Mouse (Mus musculus) forebrain, embryonic 10.5 days (tissue): ENCODE results near the gene Nkd1. TPM values are rescaled to one million over a fixed set of nuclear protein-coding genes. Genes with fewer than 3 reads are reported as not detected.

ENCODE experiments used
- DNase-seq: peaks from one replicate; pipeline ENCODE4 v3.0.0-alpha.2; 2017; ENCODE audit warnings: low spot score; ENCODE audit errors: extremely low spot score
- H3K27ac ChIP-seq: fragments of 300-500 bp; sonication (generic); 2 replicates; pipeline ENCODE4 v1.5.1; 2016; ENCODE audit warnings: mild to moderate bottlenecking
- H3K27me3 ChIP-seq: fragments of 300-500 bp; sonication (generic); 2 replicates; pipeline ENCODE4 v1.6.1; 2016; ENCODE audit warnings: mild to moderate bottlenecking; ENCODE audit not compliant: poor library complexity, severe bottlenecking
- H3K36me3 ChIP-seq: fragments of 300-500 bp; sonication (generic); replicated peaks from 2 replicates; pipeline ENCODE4 v1.6.1; 2016; ENCODE audit warnings: mild to moderate bottlenecking, moderate library complexity
- H3K4me1 ChIP-seq: fragments of 300-500 bp; sonication (generic); 2 replicates; pipeline ENCODE4 v1.6.1; 2016
- H3K4me3 ChIP-seq: fragments of 300-500 bp; sonication (generic); 2 replicates; pipeline ENCODE4 v1.5.1; 2016; ENCODE audit warnings: mild to moderate bottlenecking, moderate library complexity
- H3K9me3 ChIP-seq: fragments of 300-500 bp; sonication (generic); 2 replicates; pipeline ENCODE4 v1.6.1; 2016; ENCODE audit warnings: mild to moderate bottlenecking, moderate library complexity
- WGBS: fragments of 180-500 bp; shearing (Covaris S2); methylation state at CpG from one replicate; pipeline ENCODE4 v1.1.7; 2016; 5-methylcytosine and 5-hydroxymethylcytosine counted together
- polyA plus RNA-seq: library from polyadenylated mRNA; unstranded; fragments of >200 nt; fragmentation: Nextera tagmentation; extraction: Ambion mirVana; gene quantifications from 2 replicates; pipeline ENCODE4 v1.2.1, GENCODE M21; 2016

Gene Nkd1
- polyA plus RNA-seq, 1 experiment from 2014 or later, result 47.2 TPM

- Histone ChIP-seq H3K36me3 (peaks cover 25% of the 10 kb centered on the region), H3K4me1 (peaks cover 76% of the 10 kb centered on the region), H3K4me3 (no peak overlapping the region), H3K27ac (peak overlapping the region; percentile 81), H3K27me3 (no peaks in the 10 kb centered on the region), H3K9me3 (no peaks in the 10 kb centered on the region)
- 89% methylated on average over 14 of the region's 14 CpGs for WGBS
- no peak for DNase-seq
These were observed 50.5 kb downstream of the Nkd1 start for GRCm38 (mm10) chr8:88571434-88572184.

DNA sequence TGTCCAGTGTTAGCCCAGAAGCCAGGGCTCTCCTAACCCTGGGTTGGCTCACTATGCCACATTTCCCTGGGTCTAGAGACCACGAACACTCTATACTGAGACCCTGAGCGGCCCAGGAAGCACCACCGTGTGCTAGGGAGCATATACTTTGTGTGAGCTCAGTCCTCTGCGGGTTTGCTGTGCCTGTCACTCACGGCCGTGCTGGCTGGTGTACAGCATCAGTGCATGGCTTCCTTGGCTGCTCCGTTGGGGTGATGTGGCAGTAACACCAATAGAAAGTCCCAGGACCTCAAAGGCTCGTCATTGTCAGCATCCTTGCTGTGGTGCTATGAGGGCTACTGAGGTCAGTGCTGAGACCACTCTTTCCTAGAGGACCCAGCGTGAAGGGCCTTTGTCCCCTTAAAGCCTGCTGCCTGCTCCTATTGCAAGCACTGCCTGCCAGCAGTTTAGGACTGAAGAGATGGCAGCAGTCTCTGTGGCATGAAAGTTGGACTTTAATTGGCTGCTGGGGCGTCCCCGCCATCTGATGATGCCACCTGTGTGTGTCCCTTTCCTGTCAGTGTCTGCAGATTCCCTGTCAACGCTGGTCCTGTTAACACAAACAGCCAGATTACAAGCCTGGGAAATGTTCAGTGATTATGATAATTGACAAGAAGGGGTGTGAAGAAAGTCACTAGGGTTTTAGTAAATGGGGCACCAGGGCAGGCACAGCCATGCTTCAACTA is 51.2 kb downstream of the Nkd1 start:
- Histone ChIP-seq H3K27me3 (no peaks in the 10 kb centered on the region), H3K9me3 (no peaks in the 10 kb centered on the region), H3K4me3 (no peak overlapping the region), H3K36me3 (peaks cover 25% of the 10 kb centered on the region), H3K27ac (peak overlapping the region; percentile 81; the same call in 1 of the 2 replicates), H3K4me1 (peaks cover 73% of the 10 kb centered on the region)
- WGBS, result 86% methylated on average over 12 of the region's 12 CpGs
- no peak for DNase-seq

DNA sequence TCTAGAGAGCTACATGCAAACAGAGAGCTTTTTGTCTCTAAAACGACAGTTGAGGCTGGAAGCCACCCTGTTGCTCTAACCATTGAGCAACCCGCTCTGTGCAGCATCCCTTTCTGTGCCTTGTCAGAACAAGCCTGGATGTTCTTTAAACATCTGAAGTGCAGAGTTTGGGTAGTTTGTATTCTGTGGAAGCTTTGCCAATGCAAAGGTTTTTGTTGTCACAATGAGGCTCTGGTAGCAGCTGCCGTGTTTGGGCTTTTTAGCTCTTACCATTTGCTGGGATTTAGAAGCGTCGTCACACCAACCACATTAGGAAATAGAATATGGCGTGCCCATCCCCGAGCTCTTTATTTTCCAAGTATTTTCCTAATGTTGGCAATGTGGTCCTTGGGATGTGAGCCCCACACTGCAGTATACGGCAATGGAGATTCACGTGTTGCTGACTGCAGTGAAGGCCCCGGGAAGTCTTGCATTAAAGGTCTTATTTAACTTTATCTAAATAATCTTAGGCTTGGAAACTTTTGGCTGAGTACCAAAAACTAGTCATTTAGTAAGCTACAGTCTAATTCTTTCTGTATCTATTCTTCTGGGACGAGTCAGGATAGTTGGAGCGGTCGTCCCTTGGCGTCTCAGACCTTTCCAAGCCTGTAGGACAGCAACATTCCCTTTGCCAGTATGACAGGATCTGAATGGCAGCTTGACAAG is 51.9 kb downstream of the Nkd1 start:
- Histone ChIP-seq H3K27ac (no peak overlapping the region), H3K4me3 (no peak overlapping the region), H3K36me3 (peaks cover 30% of the 10 kb centered on the region), H3K9me3 (no peaks in the 10 kb centered on the region), H3K4me1 (peaks cover 70% of the 10 kb centered on the region), H3K27me3 (no peaks in the 10 kb centered on the region)
- 92% methylated on average over 14 of the region's 14 CpGs for WGBS
- no peak for DNase-seq

DNA sequence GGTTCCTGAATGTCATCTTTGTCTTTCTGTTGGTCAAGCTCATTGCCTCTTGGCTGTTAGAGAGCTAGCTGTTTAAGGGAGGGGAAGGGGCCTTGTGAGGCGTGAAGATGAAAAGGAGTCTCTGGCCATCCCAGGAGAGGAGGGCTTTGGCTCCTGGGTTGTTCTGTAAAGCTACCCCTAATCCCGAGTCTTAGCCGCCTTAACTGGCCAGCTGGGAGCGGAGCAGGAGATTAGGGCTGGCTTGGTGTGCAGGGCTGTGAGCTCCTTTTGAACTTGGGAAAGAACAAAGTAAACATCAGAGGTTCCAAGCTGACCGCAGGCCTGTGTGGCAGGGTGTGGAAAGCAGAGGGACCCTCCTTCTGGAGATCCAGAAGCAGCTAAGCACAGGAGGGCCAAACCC is 53.8 kb downstream of the Nkd1 start:
- Histone ChIP-seq H3K36me3 (peaks cover 45% of the 10 kb centered on the region), H3K27me3 (no peaks in the 10 kb centered on the region), H3K4me3 (no peak overlapping the region), H3K4me1 (peaks cover 72% of the 10 kb centered on the region), H3K9me3 (no peaks in the 10 kb centered on the region), H3K27ac (peak overlapping the region; percentile 20)
- WGBS, result 66% methylated on average over 5 of the region's 5 CpGs
- DNase-seq, result no peak

DNA sequence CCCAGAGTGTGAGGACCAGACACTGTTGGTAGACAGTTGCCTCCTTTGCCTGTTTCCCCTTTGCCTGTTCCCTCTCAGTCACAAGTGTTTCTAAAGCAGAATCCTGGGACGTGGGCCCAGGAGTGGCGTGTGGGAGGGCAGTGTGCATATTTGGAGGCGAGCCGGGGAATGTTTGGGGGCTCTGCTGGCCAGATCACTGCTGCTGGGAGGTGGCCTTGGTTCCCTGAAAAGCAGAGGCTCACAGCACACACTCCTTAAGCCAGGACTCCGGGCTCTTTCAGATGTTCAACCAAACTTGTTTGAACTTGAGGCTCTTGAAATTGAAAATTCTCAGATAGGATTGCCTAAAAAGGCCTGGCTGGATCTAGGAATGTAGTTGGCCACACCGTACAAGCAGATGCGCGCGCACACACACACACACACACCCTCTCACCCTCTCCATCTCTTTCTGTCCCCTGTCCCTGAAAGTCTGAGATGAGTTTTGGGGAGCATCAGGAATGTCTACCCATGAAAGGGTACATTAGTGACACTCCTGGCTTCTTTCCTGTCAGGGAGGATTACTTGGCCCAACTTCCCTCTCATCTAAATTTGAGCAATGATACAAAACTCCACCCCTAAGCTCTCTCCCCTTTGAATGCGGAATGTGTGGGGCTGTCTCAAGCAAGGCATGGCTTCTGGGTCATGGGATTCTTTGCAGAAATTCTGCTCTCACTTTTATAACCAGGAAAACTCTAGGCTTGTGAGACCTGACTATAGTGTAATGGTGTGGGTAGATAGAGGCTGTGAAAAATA is 55.4 kb downstream of the Nkd1 start:
- 0 out of 2 replicates have a peak overlapping the region, but pooled peaks have one; percentile 20 for H3K27ac ChIP-seq
- no peak overlapping the region for H3K4me3 ChIP-seq
- no peaks in the 10 kb centered on the region for H3K9me3 ChIP-seq
- DNase-seq, result no peak
- WGBS, result 88% methylated on average over 10 of the region's 10 CpGs
- peaks cover 54% of the 10 kb centered on the region for H3K36me3 ChIP-seq
- peaks cover 62% of the 10 kb centered on the region for H3K4me1 ChIP-seq
- no peaks in the 10 kb centered on the region; the same call in 1 of the 2 replicates for H3K27me3 ChIP-seq

DNA sequence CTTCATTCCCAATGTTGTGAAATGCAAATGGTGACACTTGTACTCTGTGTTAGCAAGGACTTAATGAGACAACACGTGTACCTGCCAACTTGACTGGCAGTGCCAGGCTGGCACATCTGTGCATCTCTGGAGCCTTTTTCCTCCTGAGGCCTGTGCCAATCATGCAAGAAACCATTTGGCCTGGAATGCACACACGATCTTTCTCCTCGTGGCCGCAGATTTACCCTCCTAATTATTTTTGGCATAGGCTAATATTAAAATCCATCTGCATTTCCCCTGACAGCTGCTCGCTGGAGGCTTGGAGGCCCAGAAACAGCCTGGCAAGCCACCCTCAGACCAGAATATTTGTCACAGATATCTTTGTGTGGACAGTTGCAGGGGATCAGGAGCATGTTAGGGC is 56.5 kb downstream of the Nkd1 start:
- H3K27ac ChIP-seq, result no peak overlapping the region
- WGBS, result 92% methylated on average over 5 of the region's 5 CpGs

GRCm38 (mm10) chr8:88578413-88579175 is 57.4 kb downstream of the Nkd1 start:
- no peak for DNase-seq
- Histone ChIP-seq H3K27ac (peak overlapping the region; percentile 53), H3K36me3 (peaks cover 73% of the 10 kb centered on the region), H3K27me3 (no peaks in the 10 kb centered on the region; the same call in 1 of the 2 replicates), H3K4me3 (no peak overlapping the region), H3K9me3 (no peaks in the 10 kb centered on the region), H3K4me1 (peaks cover 54% of the 10 kb centered on the region)
- WGBS, result 75% methylated on average over 14 of the region's 14 CpGs

More for the DNA sequence above, 56.5 kb downstream of the Nkd1 start:
- H3K9me3 ChIP-seq, result no peaks in the 10 kb centered on the region
- peaks cover 54% of the 10 kb centered on the region for H3K4me1 ChIP-seq
- H3K27me3 ChIP-seq, result no peaks in the 10 kb centered on the region; the same call in 1 of the 2 replicates
- H3K36me3 ChIP-seq, result peaks cover 66% of the 10 kb centered on the region
- no peak overlapping the region for H3K4me3 ChIP-seq
- no peak for DNase-seq

GRCm38 (mm10) chr8:88579246-88579645 is 58.1 kb downstream of the Nkd1 start:
- H3K4me1 ChIP-seq, result peaks cover 51% of the 10 kb centered on the region
- DNase-seq, result no peak
- 51% methylated on average over 7 of the region's 7 CpGs for WGBS
- peaks cover 73% of the 10 kb centered on the region for H3K36me3 ChIP-seq
- no peak overlapping the region for H3K4me3 ChIP-seq
- H3K27me3 ChIP-seq, result no peaks in the 10 kb centered on the region; the same call in 1 of the 2 replicates
- H3K9me3 ChIP-seq, result no peaks in the 10 kb centered on the region
- H3K27ac ChIP-seq, result peak overlapping the region; percentile 49; the same call in 1 of the 2 replicates

GRCm38 (mm10) chr8:88579668-88580330 is 58.6 kb downstream of the Nkd1 start:
- H3K4me1 ChIP-seq, result peaks cover 46% of the 10 kb centered on the region
- no peak overlapping the region for H3K4me3 ChIP-seq
- WGBS, result 85% methylated on average over 18 of the region's 18 CpGs
- no peaks in the 10 kb centered on the region for H3K9me3 ChIP-seq
- H3K27me3 ChIP-seq, result no peaks in the 10 kb centered on the region; the same call in 1 of the 2 replicates
- no peak for DNase-seq
- peaks cover 73% of the 10 kb centered on the region for H3K36me3 ChIP-seq
- peak overlapping the region; percentile 49 for H3K27ac ChIP-seq

GRCm38 (mm10) chr8:88580785-88581184 is 59.6 kb downstream of the Nkd1 start:
- Histone ChIP-seq H3K27ac (no peak overlapping the region), H3K27me3 (no peaks in the 10 kb centered on the region; the same call in 1 of the 2 replicates), H3K4me3 (no peak overlapping the region), H3K9me3 (no peaks in the 10 kb centered on the region), H3K4me1 (peaks cover 36% of the 10 kb centered on the region), H3K36me3 (peaks cover 73% of the 10 kb centered on the region)
- DNase-seq, result no peak
- WGBS, result 89% methylated on average over 7 of the region's 7 CpGs

- 88% methylated on average over 3 of the region's 3 CpGs for WGBS
These were observed 62.7 kb downstream of the Nkd1 start for GRCm38 (mm10) chr8:88583863-88584262.

More at GRCm38 (mm10) chr8:88583863-88584262, 62.7 kb downstream of the Nkd1 start:
- no peak overlapping the region for H3K4me3 ChIP-seq
- H3K4me1 ChIP-seq, result peaks cover 17% of the 10 kb centered on the region
- DNase-seq, result no peak
- H3K9me3 ChIP-seq, result no peaks in the 10 kb centered on the region
- H3K27ac ChIP-seq, result no peak overlapping the region
- H3K27me3 ChIP-seq, result no peaks in the 10 kb centered on the region; the same call in 1 of the 2 replicates
- peaks cover 88% of the 10 kb centered on the region for H3K36me3 ChIP-seq
